Mouse (Mus musculus) frontal cortex, postnatal 14 days (tissue): ENCODE results near the gene Wfikkn1.
"Not testable (repeated sequence)": the region's sequence is repeated elsewhere in the genome, so short reads cannot be mapped to it uniquely, and the experiment has no call there.

Source experiments
- DNase-seq, 2 experiments: peaks; one replicate each; pipeline ENCODE4 v3.0.0; 2022; ENCODE audit warnings: low spot score in 2 of 2

The Wfikkn1 gene

GRCm38 (mm10) chr17:25885636-25886035 lies 5.0 kb upstream of the Wfikkn1 start:
- no peak for DNase-seq

- DNase-seq, result no peak
These were observed 3.2 kb upstream of the Wfikkn1 start for GRCm38 (mm10) chr17:25883824-25884223.

- DNase-seq, result no peak
These were observed 2.6 kb upstream of the Wfikkn1 start for GRCm38 (mm10) chr17:25883268-25883667.

GRCm38 (mm10) chr17:25882306-25882705 lies 1.6 kb upstream of the Wfikkn1 start:
- no peak for DNase-seq

- no peak for DNase-seq
These were observed 1.0 kb upstream of the Wfikkn1 start for GRCm38 (mm10) chr17:25881691-25882090.

- DNase-seq, result no peak
These were observed 419 bp upstream of the Wfikkn1 start for GRCm38 (mm10) chr17:25880913-25881641.

GRCm38 (mm10) chr17:25879750-25880149 lies 908 bp downstream of the Wfikkn1 start:
- DNase-seq, result no peak

GRCm38 (mm10) chr17:25879261-25879660 lies 1.4 kb downstream of the Wfikkn1 start:
- DNase-seq, result no peak

GRCm38 (mm10) chr17:25878611-25879180 lies 2.0 kb downstream of the Wfikkn1 start:
- no peak for DNase-seq

GRCm38 (mm10) chr17:25877741-25878610 lies 2.7 kb downstream of the Wfikkn1 start:
- DNase-seq, result no peak

GRCm38 (mm10) chr17:25877025-25877424 lies 3.6 kb downstream of the Wfikkn1 start:
- DNase-seq, result no peak

- DNase-seq, result no peak
These were observed 4.2 kb downstream of the Wfikkn1 start for GRCm38 (mm10) chr17:25876347-25876915.

GRCm38 (mm10) chr17:25875171-25876136 lies 5.2 kb downstream of the Wfikkn1 start:
- DNase-seq, result peak; percentile 84 to 88

- peak; percentile 93 to 100 for DNase-seq
These were observed 5.9 kb downstream of the Wfikkn1 start, which contains the start of gene Mettl26 for GRCm38 (mm10) chr17:25874721-25875170. TSS of gene Mettl26 (plus strand) at chr17:25875074.

- no peak for DNase-seq
These were observed 6.4 kb downstream of the Wfikkn1 start for GRCm38 (mm10) chr17:25874148-25874720.

GRCm38 (mm10) chr17:25873405-25874147 lies 7.1 kb downstream of the Wfikkn1 start:
- no peak for DNase-seq

- no peak for DNase-seq
These were observed 8.0 kb downstream of the Wfikkn1 start for GRCm38 (mm10) chr17:25872676-25873075.

- DNase-seq, result not testable (repeated sequence)
These were observed 9.1 kb downstream of the Wfikkn1 start for GRCm38 (mm10) chr17:25871566-25871965.

- no peak for DNase-seq
These were observed 10.7 kb downstream of the Wfikkn1 start for GRCm38 (mm10) chr17:25869954-25870353.

- no peak for DNase-seq
These were observed 11.2 kb downstream of the Wfikkn1 start for GRCm38 (mm10) chr17:25869498-25869897.
